Mouse (Mus musculus): ENCODE results near the gene Hist1h2bm. TPM values are rescaled to one million over a fixed set of nuclear protein-coding genes. Genes with fewer than 3 reads are reported as not detected.
"Not testable (repeated sequence)": the region's sequence is repeated elsewhere in the genome, so short reads cannot be mapped to it uniquely, and the experiment has no call there.

Gene Hist1h2bm
- polyA plus RNA-seq, 1 experiment from 2014 or later: 1.4 TPM

DNA sequence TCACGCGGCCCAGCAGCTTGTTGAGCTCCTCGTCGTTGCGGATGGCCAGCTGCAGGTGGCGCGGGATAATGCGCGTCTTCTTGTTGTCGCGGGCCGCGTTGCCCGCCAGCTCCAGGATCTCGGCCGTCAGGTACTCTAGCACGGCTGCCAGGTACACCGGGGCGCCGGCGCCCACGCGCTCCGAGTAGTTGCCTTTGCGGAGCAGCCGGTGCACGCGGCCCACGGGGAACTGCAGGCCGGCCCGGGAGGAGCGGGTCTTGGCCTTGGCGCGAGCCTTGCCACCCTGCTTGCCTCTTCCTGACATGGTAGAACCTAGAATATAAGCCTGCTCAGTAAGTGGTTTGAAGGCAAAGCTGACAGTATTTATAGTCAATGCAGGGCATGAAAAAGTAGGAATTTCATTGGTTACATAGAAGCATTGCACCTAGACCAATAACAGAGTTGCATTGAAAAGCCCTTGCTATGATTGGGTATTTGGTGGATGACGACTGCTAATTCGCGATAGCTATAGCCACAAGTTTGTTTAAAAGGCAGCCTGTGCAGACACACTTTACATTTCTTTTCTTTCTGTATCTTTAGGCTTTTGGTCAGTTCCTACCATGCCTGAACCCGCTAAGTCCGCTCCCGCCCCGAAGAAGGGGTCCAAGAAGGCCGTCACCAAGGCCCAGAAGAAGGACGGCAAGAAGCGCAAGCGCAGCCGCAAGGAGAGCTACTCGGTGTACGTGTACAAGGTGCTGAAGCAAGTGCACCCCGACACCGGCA, 31.9 kb downstream of the Hist1h2bm start, which contains the start of the genes Hist1h2ak and Hist1h2bn:
Gene Hist1h2ak (minus strand): TSS at position 304 of the 762 bp plus-strand sequence.
Gene Hist1h2bn (plus strand): TSS at position 600 of the 762 bp plus-strand sequence.
- peak; percentile 94 for ATAC-seq (ENCODE audit: insufficient number of reproducible peaks, low FRiP score)
- H3K4me1 ChIP-seq (replicated peaks): peaks cover 13% of the 10 kb centered on the region
- H3K9me3 ChIP-seq (replicated peaks); H3K27me3 ChIP-seq (replicated peaks); H3K36me3 ChIP-seq: not testable (repeated sequence)
- H3K4me3 ChIP-seq: peak within 1 kb of the TSS; percentile 58
- WGBS: under 1% methylated on average over 50 of the region's 50 CpGs
- H3K27ac ChIP-seq (ENCODE audit: poor library complexity, severe bottlenecking): peak within 1 kb of the TSS; percentile 96
- H3K4me2 ChIP-seq: peak within 1 kb of the TSS; percentile 86
- peak within 1 kb of the TSS; percentile 78 for H3K9ac ChIP-seq

DNA sequence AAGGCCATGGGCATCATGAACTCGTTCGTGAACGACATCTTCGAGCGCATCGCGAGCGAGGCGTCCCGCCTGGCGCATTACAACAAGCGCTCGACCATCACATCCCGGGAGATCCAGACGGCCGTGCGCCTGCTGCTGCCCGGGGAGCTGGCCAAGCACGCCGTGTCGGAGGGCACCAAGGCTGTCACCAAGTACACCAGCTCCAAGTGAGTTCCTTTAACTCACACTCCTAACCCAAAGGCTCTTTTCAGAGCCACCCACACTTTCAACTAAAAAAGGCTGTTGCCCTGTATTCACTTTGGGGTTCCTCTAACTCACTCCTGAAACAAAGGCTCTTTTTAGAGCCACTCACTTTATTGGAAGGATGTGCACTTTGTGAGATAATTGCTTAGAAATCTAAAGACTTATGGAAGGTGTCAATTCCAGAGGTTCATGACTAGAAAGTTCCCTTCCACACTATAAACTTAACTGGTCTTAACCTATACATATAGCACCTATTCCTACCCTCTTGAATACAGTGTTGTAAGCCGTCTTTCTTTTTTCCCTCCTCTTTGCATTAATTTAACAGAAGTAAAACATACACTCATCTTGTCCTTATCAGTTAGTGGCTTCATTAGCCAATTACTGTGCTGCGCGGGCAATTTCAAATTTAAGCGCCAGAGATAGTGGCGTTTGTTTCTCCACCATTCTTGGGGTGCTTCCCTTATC, 32.6 kb downstream of the Hist1h2bm start:
- peak overlapping the region; percentile 58 for H3K4me3 ChIP-seq
- peak overlapping the region; percentile 86 for H3K4me2 ChIP-seq
- H3K27me3 ChIP-seq (replicated peaks); H3K36me3 ChIP-seq; H3K9me3 ChIP-seq (replicated peaks): not testable (repeated sequence)
- peak overlapping the region; percentile 78 for H3K9ac ChIP-seq
- under 1% methylated on average over 18 of the region's 26 CpGs for WGBS
- ATAC-seq (ENCODE audit: insufficient number of reproducible peaks, low FRiP score): 0 out of 2 replicates have a peak, but pooled peaks have one; percentile 2
- peak overlapping the region; percentile 96 for H3K27ac ChIP-seq (ENCODE audit: poor library complexity, severe bottlenecking)
- H3K4me1 ChIP-seq (replicated peaks): peaks cover 11% of the 10 kb centered on the region

DNA sequence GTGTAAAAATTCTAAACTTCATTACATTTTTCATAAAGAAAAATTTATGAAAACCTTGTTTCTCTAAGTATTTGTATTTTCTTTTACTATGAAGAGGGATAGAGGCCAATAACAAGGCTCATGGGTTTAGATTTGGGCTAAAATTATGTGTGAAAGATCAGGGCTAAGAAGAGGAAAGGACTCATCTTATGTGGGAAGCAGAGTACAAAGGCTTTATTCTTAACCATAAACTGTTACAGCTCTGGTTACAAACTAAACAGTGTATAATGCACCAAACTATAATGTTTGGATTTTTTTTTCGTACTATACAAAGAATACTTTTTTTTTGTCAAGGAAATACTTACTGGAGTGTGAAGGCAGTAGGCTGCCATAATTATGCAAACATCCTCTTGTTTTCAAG, 33.9 kb downstream of the Hist1h2bm start:
- no peaks in the 10 kb centered on the region for H3K9me3 ChIP-seq (replicated peaks)
- no peak overlapping the region for H3K27ac ChIP-seq (ENCODE audit: poor library complexity, severe bottlenecking)
- 92% methylated on average over 1 of the region's 1 CpGs for WGBS
- H3K4me3 ChIP-seq: no peak overlapping the region
- H3K9ac ChIP-seq: no peak overlapping the region
- peaks cover 9% of the 10 kb centered on the region for H3K4me1 ChIP-seq (replicated peaks)
- H3K4me2 ChIP-seq: no peak overlapping the region
- ATAC-seq (ENCODE audit: insufficient number of reproducible peaks, low FRiP score): no peak
- H3K36me3 ChIP-seq: no peaks in the 10 kb centered on the region
- H3K27me3 ChIP-seq (replicated peaks): no peaks in the 10 kb centered on the region

Small RNA genes within 50 kb of the gene (microRNA-seq; reads per million reads assigned to microRNA genes)
- not detected for gene Gm44357
- gene Gm44367: not detected
- gene Gm44454: not detected

Other genes with a start within 250 kb of the Hist1h2bm start
- 1.7 and 2.1 TPM in 2 replicates for gene Zkscan4, start 243.1 kb upstream of the Hist1h2bm start, polyA plus RNA-seq (2016; fragmentation: Nextera tagmentation; extraction: Ambion mirVana)
- gene Gm10065, start 242.6 kb upstream of the Hist1h2bm start, polyA plus RNA-seq (2016; fragmentation: Nextera tagmentation; extraction: Ambion mirVana): not detected in 2 replicates
- 0.24 and 0.33 TPM in 2 replicates for gene AK157302, start 226.8 kb upstream of the Hist1h2bm start, polyA plus RNA-seq (2016; fragmentation: Nextera tagmentation; extraction: Ambion mirVana)
- 6.4 and 10.3 TPM in 2 replicates for gene Gm11273, start 220.6 kb upstream of the Hist1h2bm start, polyA plus RNA-seq (2016; fragmentation: Nextera tagmentation; extraction: Ambion mirVana)
- gene Zkscan8, start 190.9 kb upstream of the Hist1h2bm start, polyA plus RNA-seq (2016; fragmentation: Nextera tagmentation; extraction: Ambion mirVana): 6.6 and 6.8 TPM in 2 replicates
- gene Olfr1366, start 179.2 kb upstream of the Hist1h2bm start, polyA plus RNA-seq (2016; fragmentation: Nextera tagmentation; extraction: Ambion mirVana): 0.06 and 0.10 TPM in 2 replicates
- 0.04 and 0.05 TPM in 2 replicates for gene Olfr1535, start 162.2 kb upstream of the Hist1h2bm start, polyA plus RNA-seq (2016; fragmentation: Nextera tagmentation; extraction: Ambion mirVana)
- not detected in 2 replicates for gene Olfr1364, start 140.3 kb upstream of the Hist1h2bm start, polyA plus RNA-seq (2016; fragmentation: Nextera tagmentation; extraction: Ambion mirVana)
- gene Olfr1362, start 108.0 kb upstream of the Hist1h2bm start, polyA plus RNA-seq (2016; fragmentation: Nextera tagmentation; extraction: Ambion mirVana): not detected in 2 replicates
- not detected in 2 replicates for gene Olfr11, start 79.5 kb upstream of the Hist1h2bm start, polyA plus RNA-seq (2016; fragmentation: Nextera tagmentation; extraction: Ambion mirVana)
- not detected in 2 replicates for gene Olfr1361, start 58.7 kb upstream of the Hist1h2bm start, polyA plus RNA-seq (2016; fragmentation: Nextera tagmentation; extraction: Ambion mirVana)
- gene Olfr1360, start 44.6 kb upstream of the Hist1h2bm start, polyA plus RNA-seq (2016; fragmentation: Nextera tagmentation; extraction: Ambion mirVana): not detected in 2 replicates
- not detected in 2 replicates for gene Olfr1359, start 23.9 kb upstream of the Hist1h2bm start, polyA plus RNA-seq (2016; fragmentation: Nextera tagmentation; extraction: Ambion mirVana)
- 0.91 TPM in 1 of 2 replicates, not detected in the other for gene Hist1h2bl, start 5.9 kb upstream of the Hist1h2bm start, polyA plus RNA-seq (2016; fragmentation: Nextera tagmentation; extraction: Ambion mirVana)
- gene Hist1h2ai, start 5.6 kb upstream of the Hist1h2bm start, polyA plus RNA-seq (2016; fragmentation: Nextera tagmentation; extraction: Ambion mirVana): 5.4 and 6.6 TPM in 2 replicates
- 2.0 TPM in 2 replicates for gene Hist1h3h, start 4.4 kb upstream of the Hist1h2bm start, polyA plus RNA-seq (2016; fragmentation: Nextera tagmentation; extraction: Ambion mirVana)
- gene Hist1h4j, start 13.0 kb downstream of the Hist1h2bm start, polyA plus RNA-seq (2016; fragmentation: Nextera tagmentation; extraction: Ambion mirVana): 0.31 and 0.68 TPM in 2 replicates
- 0.80 TPM in 1 of 2 replicates, not detected in the other for gene Hist1h4k, start 28.5 kb downstream of the Hist1h2bm start, polyA plus RNA-seq (2016; fragmentation: Nextera tagmentation; extraction: Ambion mirVana)
- gene Hist1h2ak, start 31.8 kb downstream of the Hist1h2bm start, polyA plus RNA-seq (2016; fragmentation: Nextera tagmentation; extraction: Ambion mirVana): 7.0 and 11.4 TPM in 2 replicates
- gene Hist1h2bn, start 32.1 kb downstream of the Hist1h2bm start, polyA plus RNA-seq (2016; fragmentation: Nextera tagmentation; extraction: Ambion mirVana): 1.1 and 2.1 TPM in 2 replicates
- gene Hist1h1b, start 58.6 kb downstream of the Hist1h2bm start, polyA plus RNA-seq (2016; fragmentation: Nextera tagmentation; extraction: Ambion mirVana): 12.4 and 12.5 TPM in 2 replicates
- gene Hist1h3i, start 61.3 kb downstream of the Hist1h2bm start, polyA plus RNA-seq (2016; fragmentation: Nextera tagmentation; extraction: Ambion mirVana): 54.7 and 68.0 TPM in 2 replicates
- 1.3 and 6.2 TPM in 2 replicates for gene Hist1h2an, start 65.2 kb downstream of the Hist1h2bm start, polyA plus RNA-seq (2016; fragmentation: Nextera tagmentation; extraction: Ambion mirVana)
- gene Hist1h2bp, start 65.4 kb downstream of the Hist1h2bm start, polyA plus RNA-seq (2016; fragmentation: Nextera tagmentation; extraction: Ambion mirVana): 1.3 and 1.4 TPM in 2 replicates
- gene Hist1h2bq, start 88.2 kb downstream of the Hist1h2bm start, polyA plus RNA-seq (2016; fragmentation: Nextera tagmentation; extraction: Ambion mirVana): 8.4 and 12.7 TPM in 2 replicates
- 2.6 TPM in 1 of 2 replicates, not detected in the other for gene Hist1h2ao, start 88.4 kb downstream of the Hist1h2bm start, polyA plus RNA-seq (2016; fragmentation: Nextera tagmentation; extraction: Ambion mirVana)
- gene Hist1h4m, start 89.7 kb downstream of the Hist1h2bm start, polyA plus RNA-seq (2016; fragmentation: Nextera tagmentation; extraction: Ambion mirVana): not detected in 2 replicates
- 8.4 and 15.5 TPM in 2 replicates for gene Hist1h4n, start 110.2 kb downstream of the Hist1h2bm start, polyA plus RNA-seq (2016; fragmentation: Nextera tagmentation; extraction: Ambion mirVana)
- gene Hist1h2ap, start 111.5 kb downstream of the Hist1h2bm start, polyA plus RNA-seq (2016; fragmentation: Nextera tagmentation; extraction: Ambion mirVana): 2,122 and 2,141 TPM in 2 replicates
- gene Hist1h2br, start 111.7 kb downstream of the Hist1h2bm start, polyA plus RNA-seq (2016; fragmentation: Nextera tagmentation; extraction: Ambion mirVana): 8.1 and 12.8 TPM in 2 replicates
- gene Zfp184, start 223.1 kb downstream of the Hist1h2bm start, polyA plus RNA-seq (2016; fragmentation: Nextera tagmentation; extraction: Ambion mirVana): 7.5 and 8.3 TPM in 2 replicates